Mouse (Mus musculus) cerebellum, adult 8-10 months (tissue): ENCODE results near the gene Kcnk7.
A peak's percentile ranks its signal among the peaks of the same experiment; 100 is the strongest.

ENCODE experiments used
- DNase-seq: peaks from one replicate; pipeline ENCODE4 v3.0.0; 2022

The Kcnk7 gene

GRCm38 (mm10) chr19:5690343-5690735 lies 13.8 kb upstream of the Kcnk7 start:
- DNase-seq = peak; percentile 49

GRCm38 (mm10) chr19:5691601-5692000 lies 12.6 kb upstream of the Kcnk7 start:
- no peak for DNase-seq

GRCm38 (mm10) chr19:5692086-5692912 lies 11.9 kb upstream of the Kcnk7 start:
- no peak for DNase-seq

- DNase-seq = no peak
Observed at GRCm38 (mm10) chr19:5692913-5693396, 11.2 kb upstream of the Kcnk7 start.

- DNase-seq = no peak
Observed at GRCm38 (mm10) chr19:5693801-5694200, 10.4 kb upstream of the Kcnk7 start.

- DNase-seq = no peak
Observed at GRCm38 (mm10) chr19:5695849-5696462, 8.2 kb upstream of the Kcnk7 start.

GRCm38 (mm10) chr19:5704801-5705571 lies 819 bp downstream of the Kcnk7 start:
- no peak for DNase-seq

GRCm38 (mm10) chr19:5710068-5710467 lies 5.9 kb downstream of the Kcnk7 start:
- no peak for DNase-seq

GRCm38 (mm10) chr19:5710581-5710980 lies 6.4 kb downstream of the Kcnk7 start:
- DNase-seq = no peak

GRCm38 (mm10) chr19:5711218-5711617 lies 7.1 kb downstream of the Kcnk7 start:
- DNase-seq = peak; percentile 72

- no peak for DNase-seq
Observed at GRCm38 (mm10) chr19:5711907-5712460, 7.8 kb downstream of the Kcnk7 start.

- no peak for DNase-seq
Observed at GRCm38 (mm10) chr19:5713255-5713654, 9.1 kb downstream of the Kcnk7 start.

- DNase-seq = no peak
Observed at GRCm38 (mm10) chr19:5713730-5714129, 9.6 kb downstream of the Kcnk7 start.

GRCm38 (mm10) chr19:5715793-5716688 lies 11.9 kb downstream of the Kcnk7 start:
- no peak for DNase-seq

- no peak for DNase-seq
Observed at GRCm38 (mm10) chr19:5716955-5717354, 12.8 kb downstream of the Kcnk7 start.

- no peak for DNase-seq
Observed at GRCm38 (mm10) chr19:5721233-5721632, 17.1 kb downstream of the Kcnk7 start.

GRCm38 (mm10) chr19:5722848-5723425 lies 18.8 kb downstream of the Kcnk7 start:
- no peak for DNase-seq

- DNase-seq = no peak
Observed at GRCm38 (mm10) chr19:5723934-5724548, 19.9 kb downstream of the Kcnk7 start.

- no peak for DNase-seq
Observed at GRCm38 (mm10) chr19:5724549-5724941, 20.4 kb downstream of the Kcnk7 start.

GRCm38 (mm10) chr19:5725029-5725707 lies 21.0 kb downstream of the Kcnk7 start:
- no peak for DNase-seq
